ENCODE assay signal across 5 mouse cellular contexts in genomic region chr15:19985001-19985400, GRCm38 (mm10).
DNase-seq lines count a peak whose midpoint lies in the region; ATAC-seq and TF ChIP-seq lines count a peak whose summit lies in the region.
"Not testable (repeated sequence)": the region's sequence is repeated elsewhere in the genome, so short reads cannot be mapped to it uniquely, and the experiment has no call there.

No protein-coding gene starts in this region.

- 77% methylated on average over 2 of the region's 2 CpGs for WGBS in midbrain, embryonic 11.5 days

- not testable (repeated sequence) for TF ChIP-seq EP300 in ES-Bruce4 (IDR thresholded peaks at IDR 0.05; ENCODE audit: insufficient read depth, low read depth, low read length)

- not testable (repeated sequence) for H3K4me2 ChIP-seq in midbrain, embryonic 11.5 days

- not testable (repeated sequence) for H3K36me3 ChIP-seq in ES-Bruce4 (ENCODE audit: control insufficient read depth, insufficient read depth, low read length, poor library complexity, severe bottlenecking); midbrain, embryonic 11.5 days (ENCODE audit: control insufficient read depth, insufficient read depth, low read length)

- H3K9ac ChIP-seq in ES-Bruce4 (ENCODE audit: low read depth, poor library complexity, severe bottlenecking); midbrain, embryonic 11.5 days (ENCODE audit: low read length): not testable (repeated sequence)

- not testable (repeated sequence) for TF ChIP-seq POLR2A in ES-Bruce4 (IDR thresholded peaks at IDR 0.05; ENCODE audit: insufficient read depth, low read length)

- not testable (repeated sequence) for H3K9me3 ChIP-seq in ES-Bruce4 (replicated peaks; ENCODE audit: control insufficient read depth, insufficient read depth, low read length, poor library complexity, severe bottlenecking); midbrain, embryonic 11.5 days (ENCODE audit: control insufficient read depth, low read length)

- not testable (repeated sequence) for H3K4me1 ChIP-seq in ES-Bruce4 (ENCODE audit: control insufficient read depth, insufficient read depth, low read length); midbrain, embryonic 11.5 days (ENCODE audit: control insufficient read depth, insufficient read depth, low read length)

- not testable (repeated sequence) for H3K4me3 ChIP-seq in ES-Bruce4 (ENCODE audit: low read depth, low read length); midbrain, embryonic 11.5 days (ENCODE audit: low read depth, low read length)

- DNase-seq in ES-CJ7 (ENCODE audit: low read depth, low spot score) (peak; percentile 29), R1 (ENCODE audit: low read depth, low spot score) (peak; percentile 65), ZHBTc4 (ENCODE audit: low read depth, low spot score) (peak; percentile 59)
- peak; percentile 41 for DNase-seq in midbrain, embryonic 11.5 days (ENCODE audit: low spot score, missing footprints)

- H3K27me3 ChIP-seq in ES-Bruce4 (ENCODE audit: control insufficient read depth, insufficient read depth, low read length, poor library complexity, severe bottlenecking); midbrain, embryonic 11.5 days (ENCODE audit: control insufficient read depth, insufficient read depth, low read length): not testable (repeated sequence)

- H3K27ac ChIP-seq in ES-Bruce4 (ENCODE audit: insufficient read depth, low read length), result peak overlapping the region; percentile 86; the same call in 1 of the 2 replicates
- H3K27ac ChIP-seq in midbrain, embryonic 11.5 days (ENCODE audit: low read depth, low read length), result not testable (repeated sequence)

- not testable (repeated sequence) for ATAC-seq in midbrain, embryonic 11.5 days (ENCODE audit: low FRiP score)

- TF ChIP-seq CTCF in ES-Bruce4 (IDR thresholded peaks at IDR 0.05; ENCODE audit: low read depth, low read length), result not testable (repeated sequence)
